Mouse (Mus musculus) brain, embryonic 14.5 days (tissue): ENCODE data around the gene Hmcn1. TPM values are rescaled to one million over a fixed set of nuclear protein-coding genes. Genes with fewer than 3 reads are reported as not detected.

Experiments used
- DNase-seq: peaks from one replicate; pipeline ENCODE4 v3.0.0-alpha.2; 2011; ENCODE audit warnings: low read depth
- CTCF ChIP-seq: fragments of 200-500 bp; IDR thresholded peaks from 2 replicates; pipeline ENCODE4 v1.5.1; 2012; ENCODE audit warnings: inconsistent platforms, mild to moderate bottlenecking, moderate library complexity, borderline replicate concordance; ENCODE audit not compliant: insufficient read depth, insufficient read length; ENCODE audit errors: extremely low read depth
- POLR2A ChIP-seq: fragments of 200-500 bp; IDR thresholded peaks from 2 replicates; pipeline ENCODE4 v1.6.1; 2012; ENCODE audit warnings: mild to moderate bottlenecking, inconsistent platforms, borderline replicate concordance; ENCODE audit not compliant: poor library complexity, insufficient read depth, insufficient read length, severe bottlenecking; ENCODE audit errors: extremely low read depth
- polyA plus RNA-seq: library from polyadenylated mRNA; depleted of rRNA; stranded (reverse); fragments of >200 nt; gene quantifications from 2 replicates; pipeline ENCODE4 v1.2.3, GENCODE M21; 2012

Hmcn1 gene
- polyA plus RNA-seq, 1 experiment, result 7.2 TPM

GRCm38 (mm10) chr1:150933616-150934015 lies 59.6 kb downstream of the Hmcn1 start:
- DNase-seq, result peak; percentile 77
- TF ChIP-seq CTCF (no peak), POLR2A (no peak)

GRCm38 (mm10) chr1:150920860-150921259 lies 72.4 kb downstream of the Hmcn1 start:
- TF ChIP-seq CTCF (no peak), POLR2A (no peak)
- no peak for DNase-seq

- TF ChIP-seq CTCF (peak; percentile 53; the same call in 1 of the 2 replicates), POLR2A (no peak)
- DNase-seq, result peak; percentile 78
These were observed 73.0 kb downstream of the Hmcn1 start for GRCm38 (mm10) chr1:150920276-150920675.

- no peak for DNase-seq
- no peak for TF ChIP-seq CTCF
- TF ChIP-seq POLR2A, result no peak
These were observed 78.3 kb downstream of the Hmcn1 start for GRCm38 (mm10) chr1:150914936-150915335.

- DNase-seq, result peak; percentile 78
These were observed 79.6 kb downstream of the Hmcn1 start for GRCm38 (mm10) chr1:150913586-150914136.

GRCm38 (mm10) chr1:150909642-150910041 lies 83.6 kb downstream of the Hmcn1 start:
- TF ChIP-seq CTCF (no peak), POLR2A (no peak)

More at GRCm38 (mm10) chr1:150913586-150914136, 79.6 kb downstream of the Hmcn1 start:
- no peak for TF ChIP-seq POLR2A

GRCm38 (mm10) chr1:150893677-150894188 lies 99.5 kb downstream of the Hmcn1 start:
- no peak for DNase-seq
- TF ChIP-seq CTCF (no peak), POLR2A (no peak)

More at GRCm38 (mm10) chr1:150909642-150910041, 83.6 kb downstream of the Hmcn1 start:
- no peak for DNase-seq

GRCm38 (mm10) chr1:150890017-150890416 lies 103.2 kb downstream of the Hmcn1 start:
- TF ChIP-seq POLR2A, result no peak
- TF ChIP-seq CTCF, result no peak

GRCm38 (mm10) chr1:150886267-150886666 lies 107.0 kb downstream of the Hmcn1 start:
- DNase-seq, result no peak
- TF ChIP-seq CTCF, result no peak
- no peak for TF ChIP-seq POLR2A

More at GRCm38 (mm10) chr1:150890017-150890416, 103.2 kb downstream of the Hmcn1 start:
- DNase-seq, result peak; percentile 18

- TF ChIP-seq CTCF (no peak), POLR2A (no peak)
- peak; percentile 63 for DNase-seq
These were observed 114.8 kb downstream of the Hmcn1 start for GRCm38 (mm10) chr1:150878421-150878820.

- peak; percentile 60 for DNase-seq
- TF ChIP-seq POLR2A (no peak), CTCF (no peak)
These were observed 115.3 kb downstream of the Hmcn1 start for GRCm38 (mm10) chr1:150877920-150878319.

GRCm38 (mm10) chr1:150874025-150874424 lies 119.2 kb downstream of the Hmcn1 start:
- no peak for DNase-seq
- TF ChIP-seq POLR2A, result no peak
- no peak for TF ChIP-seq CTCF
